Mouse (Mus musculus): ENCODE results near the gene Dmrta2. TPM values are rescaled to one million over a fixed set of nuclear protein-coding genes. Genes with fewer than 3 reads are reported as not detected.

Dmrta2 gene
- polyA plus RNA-seq (2016; fragmentation: Nextera tagmentation; extraction: Ambion mirVana): 8.5 and 9.7 TPM in 2 replicates

GRCm38 (mm10) chr4:109977148-109978067 lies at the start of gene Dmrta2:
Gene Dmrta2, plus strand, starts transcription at chr4:109978053.
- under 1% methylated on average over 64 of the region's 64 CpGs for WGBS
- H3K27ac ChIP-seq: peak within 1 kb of the TSS; percentile 91

GRCm38 (mm10) chr4:109929058-109929457 lies 48.8 kb upstream of the Dmrta2 start:
- no peak overlapping the region for H3K4me3 ChIP-seq (replicated peaks)
- no peaks in the 10 kb centered on the region; the same call in 1 of the 2 replicates for H3K36me3 ChIP-seq (replicated peaks)
- no peak overlapping the region for H3K27ac ChIP-seq
- no peak overlapping the region for H3K9ac ChIP-seq
- H3K4me1 ChIP-seq: no peaks in the 10 kb centered on the region
- WGBS: 93% methylated on average over 1 of the region's 1 CpGs
- H3K4me2 ChIP-seq: no peak overlapping the region
- H3K27me3 ChIP-seq: no peaks in the 10 kb centered on the region
- H3K9me3 ChIP-seq: no peaks in the 10 kb centered on the region
- no peak for ATAC-seq (ENCODE audit: low FRiP score)

More at GRCm38 (mm10) chr4:109977148-109978067, at the start of gene Dmrta2:
- peak within 1 kb of the TSS; percentile 66 for H3K4me3 ChIP-seq (replicated peaks)
- H3K27me3 ChIP-seq: peaks cover 98% of the 10 kb centered on the region
- no peaks in the 10 kb centered on the region for H3K9me3 ChIP-seq
- H3K36me3 ChIP-seq (replicated peaks): peaks cover 10% of the 10 kb centered on the region
- H3K9ac ChIP-seq: peak within 1 kb of the TSS; percentile 89
- ATAC-seq (ENCODE audit: low FRiP score): peak; percentile 92
- peak within 1 kb of the TSS; percentile 67 for H3K4me2 ChIP-seq
- peaks cover 54% of the 10 kb centered on the region for H3K4me1 ChIP-seq

GRCm38 (mm10) chr4:109930445-109930844 lies 47.4 kb upstream of the Dmrta2 start:
- Histone ChIP-seq H3K27ac (no peak overlapping the region), H3K4me2 (no peak overlapping the region), H3K9me3 (no peaks in the 10 kb centered on the region), H3K27me3 (0 out of 2 replicates have a peak, but pooled peaks cover under 1% of the 10 kb centered on the region), H3K4me3 (replicated peaks) (no peak overlapping the region), H3K4me1 (no peaks in the 10 kb centered on the region), H3K9ac (no peak overlapping the region), H3K36me3 (replicated peaks) (no peaks in the 10 kb centered on the region)
- no peak for ATAC-seq (ENCODE audit: low FRiP score)
- WGBS: 91% methylated on average over 1 of the region's 1 CpGs

GRCm38 (mm10) chr4:109930935-109931334 lies 46.9 kb upstream of the Dmrta2 start:
- no peaks in the 10 kb centered on the region for H3K4me1 ChIP-seq
- 0 out of 2 replicates have a peak, but pooled peaks cover 3% of the 10 kb centered on the region for H3K27me3 ChIP-seq
- H3K36me3 ChIP-seq (replicated peaks): no peaks in the 10 kb centered on the region
- WGBS: 83% methylated on average over 1 of the region's 1 CpGs
- H3K4me3 ChIP-seq (replicated peaks): no peak overlapping the region
- H3K4me2 ChIP-seq: no peak overlapping the region
- no peak overlapping the region for H3K27ac ChIP-seq
- H3K9me3 ChIP-seq: no peaks in the 10 kb centered on the region
- no peak for ATAC-seq (ENCODE audit: low FRiP score)
- no peak overlapping the region for H3K9ac ChIP-seq

- no peak overlapping the region for H3K4me2 ChIP-seq
- H3K9me3 ChIP-seq: no peaks in the 10 kb centered on the region
- no peak overlapping the region for H3K9ac ChIP-seq
- H3K36me3 ChIP-seq (replicated peaks): no peaks in the 10 kb centered on the region
- WGBS: 98% methylated on average over 3 of the region's 3 CpGs
- H3K27ac ChIP-seq: no peak overlapping the region
- 0 out of 2 replicates have a peak, but pooled peaks cover 7% of the 10 kb centered on the region for H3K27me3 ChIP-seq
- peaks cover 11% of the 10 kb centered on the region for H3K4me1 ChIP-seq
- H3K4me3 ChIP-seq (replicated peaks): no peak overlapping the region
- no peak for ATAC-seq (ENCODE audit: low FRiP score)
Measured at GRCm38 (mm10) chr4:109936557-109936956, 41.3 kb upstream of the Dmrta2 start.

GRCm38 (mm10) chr4:109939291-109939690 lies 38.6 kb upstream of the Dmrta2 start:
- no peaks in the 10 kb centered on the region for H3K9me3 ChIP-seq
- no peak overlapping the region for H3K4me2 ChIP-seq
- no peaks in the 10 kb centered on the region for H3K36me3 ChIP-seq (replicated peaks)
- peak; percentile 55; the same call in 1 of the 2 replicates for ATAC-seq (ENCODE audit: low FRiP score)
- no peak overlapping the region for H3K27ac ChIP-seq
- H3K4me1 ChIP-seq: peaks cover 11% of the 10 kb centered on the region
- H3K27me3 ChIP-seq: 0 out of 2 replicates have a peak, but pooled peaks cover 7% of the 10 kb centered on the region
- H3K9ac ChIP-seq: no peak overlapping the region
- H3K4me3 ChIP-seq (replicated peaks): no peak overlapping the region

GRCm38 (mm10) chr4:109945554-109945953 lies 32.3 kb upstream of the Dmrta2 start:
- Histone ChIP-seq H3K27me3 (0 out of 2 replicates have a peak, but pooled peaks cover 1% of the 10 kb centered on the region), H3K9ac (no peak overlapping the region), H3K4me3 (replicated peaks) (no peak overlapping the region), H3K27ac (no peak overlapping the region), H3K36me3 (replicated peaks) (no peaks in the 10 kb centered on the region), H3K4me1 (no peaks in the 10 kb centered on the region), H3K4me2 (no peak overlapping the region), H3K9me3 (no peaks in the 10 kb centered on the region)
- no peak for ATAC-seq (ENCODE audit: low FRiP score)
- WGBS: 100% methylated on average over 1 of the region's 1 CpGs

- Histone ChIP-seq H3K4me3 (replicated peaks) (no peak overlapping the region), H3K4me2 (no peak overlapping the region), H3K36me3 (replicated peaks) (no peaks in the 10 kb centered on the region), H3K9ac (no peak overlapping the region), H3K27me3 (no peaks in the 10 kb centered on the region), H3K9me3 (no peaks in the 10 kb centered on the region), H3K27ac (no peak overlapping the region), H3K4me1 (peaks cover 5% of the 10 kb centered on the region; the same call in 1 of the 2 replicates)
- 96% methylated on average over 3 of the region's 3 CpGs for WGBS
- ATAC-seq (ENCODE audit: low FRiP score): no peak
Measured at GRCm38 (mm10) chr4:109949307-109949706, 28.5 kb upstream of the Dmrta2 start.

GRCm38 (mm10) chr4:109953509-109953908 lies 24.3 kb upstream of the Dmrta2 start:
- H3K27me3 ChIP-seq: no peaks in the 10 kb centered on the region
- H3K9me3 ChIP-seq: no peaks in the 10 kb centered on the region
- H3K27ac ChIP-seq: no peak overlapping the region
- no peak overlapping the region for H3K9ac ChIP-seq
- no peak overlapping the region for H3K4me2 ChIP-seq
- H3K4me3 ChIP-seq (replicated peaks): no peak overlapping the region
- H3K4me1 ChIP-seq: peaks cover 5% of the 10 kb centered on the region; the same call in 1 of the 2 replicates
- WGBS: 75% methylated on average over 1 of the region's 1 CpGs
- ATAC-seq (ENCODE audit: low FRiP score): no peak
- H3K36me3 ChIP-seq (replicated peaks): no peaks in the 10 kb centered on the region

GRCm38 (mm10) chr4:109960201-109960935 lies 17.5 kb upstream of the Dmrta2 start:
- no peaks in the 10 kb centered on the region for H3K9me3 ChIP-seq
- H3K36me3 ChIP-seq (replicated peaks): peaks cover 5% of the 10 kb centered on the region; the same call in 1 of the 2 replicates
- no peaks in the 10 kb centered on the region for H3K27me3 ChIP-seq
- 65% methylated on average over 5 of the region's 5 CpGs for WGBS
- no peak overlapping the region for H3K27ac ChIP-seq
- no peak overlapping the region for H3K4me2 ChIP-seq
- no peak overlapping the region for H3K9ac ChIP-seq
- no peaks in the 10 kb centered on the region for H3K4me1 ChIP-seq
- peak; percentile 60; the same call in 1 of the 2 replicates for ATAC-seq (ENCODE audit: low FRiP score)
- H3K4me3 ChIP-seq (replicated peaks): no peak overlapping the region

GRCm38 (mm10) chr4:109963570-109964279 lies 14.1 kb upstream of the Dmrta2 start:
- Histone ChIP-seq H3K27ac (no peak overlapping the region), H3K9ac (no peak overlapping the region), H3K36me3 (replicated peaks) (peaks cover 5% of the 10 kb centered on the region; the same call in 1 of the 2 replicates), H3K9me3 (no peaks in the 10 kb centered on the region), H3K4me3 (replicated peaks) (no peak overlapping the region), H3K4me2 (no peak overlapping the region), H3K4me1 (no peaks in the 10 kb centered on the region), H3K27me3 (peaks cover 4% of the 10 kb centered on the region; the same call in 1 of the 2 replicates)
- no peak for ATAC-seq (ENCODE audit: low FRiP score)
- WGBS: 93% methylated on average over 5 of the region's 5 CpGs
